Mouse (Mus musculus) adrenal gland, postnatal 36 days (tissue): ENCODE results near the gene Kng1. TPM values are rescaled to one million over a fixed set of nuclear protein-coding genes. Genes with fewer than 3 reads are reported as not detected.
"Not testable (repeated sequence)": the region's sequence is repeated elsewhere in the genome, so short reads cannot be mapped to it uniquely, and the experiment has no call there.

Experiments used
- DNase-seq, 2 experiments: peaks; one replicate each; pipeline ENCODE4 v3.0.0; 2021; ENCODE audit warnings: mixed read lengths in 1 of 2
- total RNA-seq, 2 experiments: library from RNA; stranded (reverse); gene quantifications; 2 replicates each; pipeline ENCODE4 v1.2.3; 2021

Kng1 gene
- total RNA-seq, 2 experiments from 2014 or later, result 0.36 to 1.3 TPM

DNA sequence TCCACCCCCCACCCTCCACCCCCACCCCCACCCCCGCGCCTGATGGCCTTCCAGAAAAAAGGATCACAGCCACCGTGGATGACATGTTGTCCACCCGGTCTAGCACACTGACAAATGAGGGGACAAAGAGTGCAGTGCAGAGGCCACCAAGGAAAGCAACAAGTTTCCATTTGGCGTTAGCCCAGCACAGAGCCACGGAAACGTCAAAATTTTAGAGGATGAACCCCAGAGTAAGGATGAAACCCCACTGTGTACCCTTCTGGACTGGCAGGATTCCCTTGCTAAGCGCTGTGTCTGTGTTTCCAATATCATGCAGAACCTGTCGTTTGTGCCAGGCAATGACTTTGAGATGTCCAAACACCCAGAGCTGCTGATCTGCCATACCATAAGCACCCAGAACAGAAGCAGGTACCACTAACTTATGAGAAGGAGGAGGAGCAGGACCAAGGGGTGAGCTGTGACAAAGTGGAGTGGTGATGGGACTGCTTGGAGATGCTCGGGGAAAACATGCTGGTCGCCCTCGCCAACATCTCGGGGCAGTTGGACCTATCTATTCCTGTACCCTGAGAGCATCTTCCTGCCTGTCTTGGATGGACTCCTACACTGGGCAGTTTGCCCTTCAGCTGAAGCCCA lies 35.8 kb downstream of the Kng1 start:
- DNase-seq, result no peak

DNA sequence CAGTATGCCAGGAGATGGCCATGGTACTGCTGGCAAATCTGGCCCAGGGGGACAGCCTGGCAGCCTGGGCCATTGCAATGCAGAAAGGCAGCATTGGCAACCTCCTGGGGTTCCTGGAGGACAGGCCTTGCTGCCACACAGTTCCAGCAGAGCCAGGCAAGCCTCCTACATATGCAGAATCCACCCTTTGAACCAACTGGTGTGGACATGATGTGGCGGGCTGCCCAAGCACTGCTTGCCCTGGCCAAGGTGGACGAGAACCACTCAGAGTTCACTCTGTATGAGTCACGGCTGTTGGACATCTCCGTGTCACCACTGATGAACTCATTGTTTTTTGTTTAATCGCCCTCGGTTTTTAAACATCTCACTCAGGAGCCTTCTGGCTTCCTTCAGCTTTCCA lies 36.5 kb downstream of the Kng1 start:
- DNase-seq, result no peak

DNA sequence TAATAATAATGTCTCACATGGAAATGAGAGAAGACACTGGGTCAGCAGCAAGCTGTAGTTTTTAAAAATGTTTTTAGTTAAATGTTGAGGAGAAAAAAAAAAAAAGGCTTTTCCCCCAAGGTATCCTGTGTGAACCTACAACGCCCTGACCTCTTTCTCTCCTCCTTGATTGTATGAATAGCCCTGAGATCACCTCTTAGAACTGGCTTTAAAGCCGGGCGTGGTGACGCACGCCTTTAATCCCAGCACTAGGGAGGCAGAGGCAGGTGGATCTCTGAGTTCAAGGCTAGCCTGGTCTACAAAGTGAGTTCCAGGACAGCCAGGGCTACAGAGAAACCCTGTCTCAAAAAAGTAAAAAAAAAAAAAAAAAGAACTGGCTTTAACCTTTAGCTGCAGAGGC lies 37.9 kb downstream of the Kng1 start:
- DNase-seq, result not testable (repeated sequence)

DNA sequence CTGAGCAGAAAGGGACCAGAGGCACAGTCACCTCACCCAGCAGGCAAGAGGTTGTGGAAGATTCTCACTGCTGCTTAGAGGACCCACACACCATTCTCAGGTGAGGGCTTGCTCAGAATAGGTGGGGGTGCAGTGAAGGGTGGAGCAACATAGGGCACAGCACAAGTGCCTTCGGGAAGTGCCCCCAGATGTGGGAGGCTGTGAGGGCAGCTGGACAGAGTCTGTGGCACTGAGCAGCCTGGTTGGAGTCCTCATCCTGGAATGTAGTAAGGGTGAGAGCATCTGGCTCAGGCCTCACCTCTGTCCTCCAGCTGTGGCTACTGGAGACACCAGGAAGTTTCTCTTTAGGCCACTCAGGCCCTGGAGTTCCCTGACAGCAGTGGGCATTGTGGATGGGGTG lies 39.2 kb downstream of the Kng1 start:
- DNase-seq, result not testable (repeated sequence)

DNA sequence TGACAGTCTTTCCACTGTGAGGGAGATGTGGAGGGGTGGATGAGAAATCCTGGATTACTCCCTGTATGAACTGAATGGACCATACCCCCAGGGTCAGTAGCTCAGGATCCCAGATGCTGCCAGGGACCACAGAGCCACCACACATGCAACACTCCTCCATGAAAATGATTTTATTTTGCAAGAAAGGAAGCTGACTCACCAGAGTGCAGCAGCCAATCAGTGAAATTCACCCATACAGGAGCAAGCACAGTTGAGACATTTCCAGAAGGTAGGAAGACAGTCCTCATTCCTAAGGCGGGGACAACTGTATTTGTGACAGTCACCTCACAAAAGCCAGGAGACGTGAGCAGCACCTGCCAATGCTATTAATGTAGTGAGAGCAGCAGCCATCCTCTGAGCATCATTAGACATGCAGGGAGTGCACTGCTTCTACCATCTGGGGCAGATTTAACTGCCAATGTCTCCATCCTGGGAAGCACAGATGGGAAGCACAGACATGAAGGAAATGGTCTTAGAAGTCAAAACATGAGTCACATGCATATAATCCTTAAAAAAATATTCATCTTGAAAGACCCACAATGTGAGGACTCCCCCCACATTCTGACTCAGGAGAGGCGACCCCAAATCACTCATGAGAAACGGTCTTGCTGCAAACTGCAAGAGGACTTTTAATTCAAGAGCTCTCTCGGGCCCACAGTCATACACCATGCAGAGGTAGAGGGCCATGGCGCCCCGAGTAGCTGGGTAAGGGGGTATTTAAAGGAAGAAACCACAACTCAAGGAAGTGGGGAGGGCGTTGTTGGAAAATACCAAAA lies 39.8 kb downstream of the Kng1 start:
- not testable (repeated sequence) for DNase-seq

DNA sequence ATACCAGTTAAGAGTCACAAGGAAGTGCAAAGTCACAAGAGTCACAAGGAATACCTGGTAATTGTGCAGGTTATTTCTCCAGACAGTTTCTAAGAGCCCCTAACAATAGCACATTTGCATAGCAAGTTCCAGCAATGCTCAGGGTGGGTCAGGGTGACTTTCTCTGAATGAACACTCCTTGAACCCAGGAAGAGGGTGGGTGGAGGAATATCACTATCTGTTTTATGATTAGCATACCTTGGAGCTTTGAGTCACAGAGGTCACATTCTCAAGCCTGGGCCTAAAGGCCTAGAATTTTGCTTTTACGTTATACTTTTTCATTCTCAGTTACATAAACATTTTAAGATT lies 40.4 kb downstream of the Kng1 start:
- not testable (repeated sequence) for DNase-seq

DNA sequence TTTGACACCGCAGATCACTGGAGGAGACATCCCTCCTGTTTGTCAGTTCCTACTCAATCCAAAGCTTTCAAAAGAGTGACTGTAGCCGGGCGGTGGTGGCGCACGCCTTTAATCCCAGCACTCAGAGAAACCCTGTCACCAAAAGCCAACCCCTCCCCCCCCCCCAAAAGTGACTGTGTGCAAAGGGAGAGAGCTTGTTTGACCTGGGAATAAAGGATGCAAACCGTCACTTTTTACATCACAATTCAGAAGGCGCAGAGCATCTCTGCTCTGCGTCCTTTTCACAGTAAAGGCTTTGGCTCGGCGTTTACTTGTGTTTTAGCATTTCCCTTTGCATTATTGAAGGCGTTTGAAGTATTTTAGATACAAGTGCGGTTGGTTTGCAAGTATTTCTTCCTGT lies 42.0 kb downstream of the Kng1 start:
- DNase-seq, result no peak

DNA sequence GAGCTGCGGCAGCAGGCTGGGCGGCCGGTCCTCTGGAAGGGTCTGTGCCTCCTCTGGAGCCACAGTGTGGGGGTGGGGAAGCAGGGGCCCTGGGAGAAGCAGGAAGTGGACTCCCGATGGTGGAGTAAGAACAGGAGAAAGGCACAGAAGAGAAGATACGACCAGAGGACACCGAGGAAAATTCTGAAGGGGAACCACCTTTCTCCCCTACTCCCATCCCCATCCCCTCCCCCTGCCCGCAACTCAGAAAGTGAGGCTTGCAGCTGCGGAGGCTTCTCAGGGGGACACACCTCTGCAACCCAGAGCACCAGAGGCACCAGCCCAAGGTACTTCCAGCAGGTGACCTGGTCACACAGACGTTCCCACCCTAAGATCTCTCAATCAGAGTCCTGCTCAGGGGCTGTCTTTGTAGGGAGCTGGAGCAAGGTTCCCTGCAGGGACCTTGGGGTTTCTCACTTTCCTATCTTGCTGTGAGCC lies 42.5 kb downstream of the Kng1 start:
- peak; percentile 22 to 54 for DNase-seq

DNA sequence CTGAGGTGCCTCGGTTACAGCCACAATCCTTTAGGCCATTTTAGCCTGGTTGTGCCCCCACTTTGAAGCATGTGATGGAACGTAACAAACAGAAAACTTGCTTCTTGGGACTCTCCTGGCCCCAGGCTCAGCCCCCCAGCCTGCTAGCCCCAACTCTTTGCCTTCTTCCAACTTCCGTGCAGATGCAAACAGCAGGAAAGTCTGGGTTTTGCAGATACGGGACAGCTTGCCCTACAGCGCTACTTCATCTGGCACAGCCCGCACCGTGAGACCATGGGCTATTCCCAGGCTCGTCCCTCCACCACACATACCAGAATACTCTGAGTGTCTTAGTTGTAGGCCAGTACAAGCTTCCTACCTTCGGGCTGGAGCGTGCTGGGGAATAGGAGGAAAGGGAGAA lies 42.9 kb downstream of the Kng1 start:
- no peak for DNase-seq

DNA sequence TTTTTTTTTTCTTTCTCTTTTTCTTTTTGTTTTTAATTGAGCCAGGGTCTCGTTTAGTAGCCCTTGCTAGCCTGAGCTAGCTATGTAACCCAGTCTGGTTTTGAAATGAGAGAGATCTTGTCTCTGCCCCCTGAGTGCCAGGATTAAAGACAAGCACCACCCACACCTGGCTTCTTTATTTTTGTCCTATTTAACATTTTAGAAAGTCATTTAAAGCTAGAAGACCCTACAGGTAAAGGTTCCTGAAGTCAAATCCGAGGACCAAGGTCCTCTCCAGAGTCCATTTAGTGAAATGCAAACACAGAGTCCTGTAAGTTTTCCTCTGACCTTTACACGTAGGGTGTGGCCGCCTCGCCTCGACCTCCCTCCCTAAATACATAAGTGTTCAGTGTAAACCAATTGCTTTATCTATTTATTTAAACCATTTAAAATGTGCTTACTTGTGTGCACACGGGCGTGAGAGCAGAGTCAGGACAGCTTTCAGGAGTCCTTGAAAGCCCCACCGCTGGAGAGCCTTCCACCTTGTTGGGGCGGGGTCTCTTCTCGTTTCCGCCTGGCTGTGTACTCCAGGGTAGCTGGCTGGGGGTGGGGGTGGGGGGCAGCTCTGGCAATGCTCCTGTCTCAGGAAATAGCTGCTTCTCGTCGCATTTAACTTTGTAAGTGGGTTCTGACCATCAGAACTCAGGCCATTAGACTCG lies 44.8 kb downstream of the Kng1 start:
- DNase-seq, result no peak

DNA sequence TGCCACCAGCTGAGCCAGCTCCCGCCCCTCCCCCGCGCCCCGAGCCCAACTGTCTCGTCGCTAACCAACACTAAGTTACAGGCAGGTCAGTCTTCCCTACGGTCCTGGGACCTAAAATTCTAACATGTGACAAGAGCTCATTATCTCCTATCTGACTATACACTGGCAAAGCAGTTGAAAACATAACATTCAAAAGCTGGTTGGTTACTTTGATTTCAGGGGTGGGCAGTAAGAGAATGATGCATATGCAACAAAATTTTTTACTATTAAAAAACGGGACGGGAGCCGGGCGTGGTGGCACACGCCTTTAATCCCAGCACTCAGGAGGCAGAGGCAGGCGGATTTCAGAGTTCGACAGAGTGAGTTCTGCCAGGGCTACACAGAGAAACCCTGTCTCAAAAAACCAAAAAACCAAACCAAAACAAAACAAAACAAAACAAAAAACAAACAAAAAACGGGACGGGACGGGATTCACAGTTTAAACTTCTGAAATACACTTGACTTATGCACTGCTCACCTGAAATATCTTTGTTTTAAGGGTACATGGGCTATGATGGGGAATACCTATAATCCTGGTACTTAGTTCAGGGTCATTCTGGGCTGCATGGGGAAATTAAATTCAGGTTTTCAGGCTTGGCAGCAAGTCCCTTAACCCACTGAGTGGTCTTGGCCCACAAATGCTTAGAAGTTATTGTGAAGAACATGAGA lies 45.5 kb downstream of the Kng1 start:
- DNase-seq, result peak in 1 of 2 experiments; percentile 34

DNA sequence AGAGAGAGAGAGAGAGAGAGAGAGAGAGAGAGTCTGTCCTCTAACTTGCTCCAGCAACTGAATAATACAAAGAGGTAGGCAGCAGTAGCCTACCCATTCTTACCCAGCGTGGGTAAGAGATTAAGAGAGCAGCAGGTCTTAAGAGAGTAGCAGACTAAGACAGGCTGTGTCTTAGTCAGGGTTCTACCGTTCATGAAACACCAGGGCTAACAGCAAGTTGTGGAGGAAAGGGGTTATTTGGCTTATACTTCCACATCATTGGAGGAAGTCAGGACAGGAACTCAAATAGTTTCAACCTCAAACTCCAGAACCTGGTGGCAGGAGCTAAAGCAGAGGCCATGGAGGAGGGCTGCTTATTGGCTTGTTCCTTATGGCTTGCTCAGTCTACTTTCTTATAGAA lies 46.2 kb downstream of the Kng1 start:
- DNase-seq, result no peak

DNA sequence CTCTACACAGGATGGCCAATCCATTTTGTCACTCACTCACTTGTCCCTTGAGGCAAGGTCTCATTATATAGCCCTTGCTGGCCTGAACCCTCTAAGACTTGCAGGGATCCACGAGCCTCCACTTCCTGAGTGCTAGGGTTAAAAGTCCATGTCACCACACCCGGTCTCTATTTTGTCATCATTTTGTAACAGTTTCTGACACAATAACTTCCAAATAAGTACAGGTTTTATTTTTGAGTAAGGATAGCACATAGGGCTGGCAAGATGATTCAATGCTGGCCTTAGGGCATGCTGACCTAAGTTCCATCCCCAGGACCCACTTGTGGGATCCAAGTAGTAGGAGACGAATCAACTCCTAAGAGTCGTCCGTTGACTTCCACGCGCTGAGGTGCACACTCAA lies 48.5 kb downstream of the Kng1 start:
- no peak for DNase-seq

DNA sequence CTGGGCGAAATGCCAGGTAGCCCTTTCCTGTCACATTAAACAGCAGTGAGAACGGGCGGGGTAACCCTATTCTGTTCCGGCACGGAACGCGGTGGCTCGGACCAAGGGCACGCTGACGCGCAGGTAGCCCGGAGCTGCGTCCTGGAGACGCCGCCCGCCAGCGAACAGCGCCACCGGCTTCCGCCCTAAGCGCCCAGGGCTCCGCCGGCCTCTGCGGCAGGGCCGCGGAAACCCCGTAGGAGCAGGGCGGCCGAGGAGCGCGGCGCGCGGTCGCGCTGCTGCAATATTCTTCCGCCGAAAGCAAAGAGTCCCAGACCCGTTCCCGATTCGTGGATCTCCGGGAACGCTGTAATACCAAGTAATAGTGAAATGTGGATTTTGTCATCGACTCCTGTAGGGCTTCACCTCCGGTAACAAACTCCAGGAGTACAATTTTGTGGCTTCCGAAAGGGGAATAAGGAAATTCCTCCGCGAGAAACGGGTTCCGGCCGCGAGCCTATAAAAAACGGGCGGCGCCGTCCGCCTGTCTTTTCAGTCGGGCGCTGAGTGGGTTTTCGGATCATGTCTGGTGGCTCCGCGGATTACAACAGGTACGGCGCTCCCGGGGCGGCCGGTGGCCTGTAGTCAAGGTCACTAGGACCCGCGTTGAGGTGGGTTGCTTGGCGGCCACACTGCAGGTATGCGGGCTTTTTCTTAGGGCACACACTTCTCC lies 49.7 kb downstream of the Kng1 start, which contains the start of gene Eif4a2:
Gene Eif4a2 (plus strand): TSS at position 214 of the 712 bp plus-strand sequence.
- DNase-seq, result peak; percentile 94 to 97

DNA sequence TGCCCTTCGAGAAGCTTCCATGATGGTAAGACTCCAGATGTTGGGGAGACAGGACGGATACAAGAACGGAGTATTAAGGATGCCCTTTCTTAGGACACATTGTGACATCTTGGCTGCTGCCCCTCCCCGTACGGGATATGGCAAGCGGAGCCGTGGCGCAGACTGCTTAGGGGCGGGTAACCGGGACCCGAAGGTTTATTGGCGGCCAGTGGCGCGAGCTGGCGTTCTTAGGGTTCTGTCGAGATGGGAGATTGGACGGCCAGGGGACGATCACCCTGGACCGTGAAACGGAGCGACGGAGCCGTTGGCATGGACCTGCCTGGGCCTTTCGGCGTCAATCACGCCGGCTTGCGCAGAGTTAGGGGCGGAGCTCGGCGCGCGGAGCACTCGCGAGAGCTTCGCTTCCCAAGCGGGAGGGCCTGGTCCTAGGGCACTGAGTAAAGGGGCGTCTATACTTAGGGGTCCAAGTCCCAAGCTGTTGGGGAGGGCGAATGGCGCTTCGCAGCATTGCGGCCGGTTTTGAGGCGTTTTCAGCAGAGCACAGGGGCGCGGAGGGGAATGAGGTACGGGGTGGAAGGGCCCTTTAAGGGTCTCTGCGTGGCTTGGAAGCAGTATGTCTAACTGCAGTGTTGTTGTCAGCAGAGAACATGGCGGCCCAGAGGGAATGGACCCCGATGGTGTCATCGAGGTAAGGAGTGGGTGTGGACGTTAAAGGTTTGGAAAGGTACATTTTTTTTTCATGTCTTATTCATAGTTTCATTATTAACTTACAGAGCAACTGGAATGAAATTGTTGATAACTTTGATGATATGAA lies 50.5 kb downstream of the Kng1 start:
- peak; percentile 84 to 92 for DNase-seq

DNA sequence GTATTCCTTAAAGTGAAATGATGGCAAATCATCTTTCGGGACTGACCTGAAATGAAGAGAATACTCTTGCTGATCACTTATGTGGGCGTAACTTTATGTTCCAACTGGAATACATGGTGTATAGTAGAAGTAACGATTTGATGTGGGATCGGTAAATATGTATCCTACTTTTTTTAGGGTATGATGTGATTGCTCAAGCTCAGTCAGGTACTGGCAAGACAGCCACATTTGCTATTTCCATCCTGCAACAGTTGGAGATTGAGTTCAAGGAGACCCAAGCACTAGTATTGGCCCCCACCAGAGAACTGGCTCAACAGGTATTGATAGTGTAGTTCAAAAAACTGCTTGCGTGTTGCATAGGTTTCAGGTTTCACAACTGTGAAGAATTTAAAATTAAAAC lies 51.3 kb downstream of the Kng1 start:
- DNase-seq, result no peak

DNA sequence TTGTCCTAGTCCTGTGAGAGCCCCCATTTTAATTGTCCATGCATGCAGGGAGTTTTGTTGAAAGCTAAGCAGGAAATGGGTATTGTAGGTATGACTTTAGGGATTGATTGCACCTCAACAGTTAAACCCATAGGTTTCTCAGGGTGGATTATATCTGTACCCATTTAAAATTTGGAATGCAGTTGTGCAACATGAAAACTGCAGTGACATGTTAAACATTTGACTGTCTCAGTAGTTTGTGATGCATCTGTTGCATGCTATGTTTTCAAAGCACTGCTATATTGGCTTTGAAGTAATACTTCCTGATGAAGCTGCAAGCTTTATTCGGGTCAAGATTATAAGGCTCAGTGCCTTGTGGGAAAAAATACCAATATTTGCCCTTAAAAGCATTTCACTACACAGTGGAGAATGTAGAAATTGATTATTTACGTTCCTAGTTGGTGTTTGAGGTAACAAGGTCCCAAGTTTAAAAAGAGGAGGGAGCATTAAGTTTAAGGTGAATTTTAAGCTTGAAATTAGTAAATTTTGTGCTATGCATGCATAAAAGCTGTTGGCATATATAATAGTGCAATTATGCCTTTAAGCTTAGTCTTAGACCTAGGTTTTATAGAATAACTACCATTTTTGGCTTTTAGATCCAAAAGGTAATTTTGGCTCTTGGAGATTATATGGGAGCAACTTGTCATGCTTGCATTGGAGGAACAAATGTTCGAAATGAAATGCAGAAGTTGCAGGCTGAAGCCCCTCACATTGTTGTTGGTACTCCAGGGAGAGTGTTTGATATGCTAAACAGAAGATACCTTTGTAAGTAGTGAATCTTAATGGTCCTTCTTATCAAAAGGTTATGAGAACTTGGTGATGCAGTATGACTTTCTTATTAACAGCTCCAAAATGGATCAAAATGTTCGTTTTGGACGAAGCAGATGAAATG lies 52.0 kb downstream of the Kng1 start:
- no peak for DNase-seq

DNA sequence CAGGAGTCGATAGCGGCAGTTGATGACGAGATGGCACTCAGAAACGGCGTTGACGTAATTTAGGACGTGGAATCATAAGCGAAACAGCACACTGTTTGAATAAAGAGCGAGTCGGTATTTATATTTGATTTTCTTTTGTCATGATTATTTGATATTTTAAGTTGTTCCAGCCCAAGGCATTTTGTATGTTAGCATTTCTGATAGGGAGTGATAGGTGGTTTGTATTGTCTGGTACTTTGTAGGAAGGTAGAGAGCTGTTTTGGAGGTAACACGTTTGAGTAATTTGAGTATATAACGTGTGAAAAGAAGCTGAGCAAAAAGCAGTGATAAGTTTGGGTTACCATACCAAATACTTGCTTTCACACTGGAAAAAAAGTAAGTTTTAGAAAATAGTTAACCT lies 54.7 kb downstream of the Kng1 start:
- no peak for DNase-seq

DNA sequence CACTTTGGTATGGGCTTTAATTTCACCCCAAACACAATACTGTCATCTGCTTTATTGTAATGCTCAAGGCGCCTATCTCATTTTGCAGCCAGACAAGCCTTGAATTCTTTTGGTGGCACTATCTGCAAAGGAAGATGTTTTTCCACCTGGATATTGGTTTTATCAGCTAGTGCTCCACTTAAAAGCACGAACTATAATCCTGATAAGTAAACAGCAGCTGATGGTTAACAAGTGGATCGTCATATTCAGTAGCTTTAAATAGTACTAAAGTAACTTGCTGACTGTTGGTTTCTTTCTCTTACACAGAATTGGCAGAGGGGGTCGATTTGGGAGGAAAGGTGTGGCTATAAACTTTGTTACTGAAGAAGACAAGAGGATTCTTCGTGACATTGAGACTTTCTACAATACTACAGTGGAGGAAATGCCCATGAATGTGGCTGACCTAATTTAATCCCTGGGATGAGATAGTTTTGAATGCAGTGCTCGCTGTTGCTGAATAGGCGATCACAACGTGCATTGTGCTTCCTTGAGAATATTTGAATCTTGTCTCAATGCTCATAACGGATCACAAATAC lies 55.3 kb downstream of the Kng1 start:
- no peak for DNase-seq
